ENCODE assay signal across 25 mouse cellular contexts in the genomic region with DNA sequence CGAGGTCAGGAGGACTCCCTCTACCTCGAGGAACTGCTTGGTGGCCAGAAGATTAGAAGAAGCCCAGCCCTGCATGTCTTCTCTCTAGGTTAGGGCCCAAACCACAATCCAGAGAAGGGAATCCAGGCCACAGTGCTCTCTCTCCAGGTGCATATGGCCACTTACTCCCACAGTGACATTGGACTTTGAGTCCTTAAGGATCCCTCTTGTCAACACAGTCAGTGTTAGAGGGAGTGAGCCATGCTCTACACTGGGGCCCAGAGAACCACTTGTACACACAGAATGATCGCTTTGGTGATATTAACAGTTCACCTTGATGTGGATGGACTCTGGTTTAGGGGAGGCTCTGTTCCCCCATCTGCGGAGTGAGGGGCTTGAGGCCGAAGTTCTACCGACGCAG. TPM values are rescaled to one million over a fixed set of nuclear protein-coding genes. Genes with fewer than 3 reads are reported as not detected.
A peak's percentile ranks its signal among the peaks of the same experiment; 100 is the strongest.
DNase-seq lines count a peak whose midpoint lies in the region; ATAC-seq and TF ChIP-seq lines count a peak whose summit lies in the region.
"Had no signal": no experiment of that assay in that cellular context is flagged by ENCODE, and none has a peak within 500 bp of the region (broad histone marks: within the 10 kb centered on the region; RNA-seq: fewer than 3 reads in every experiment).

No protein-coding gene starts in this region.

- H3K9me3 ChIP-seq in heart, embryonic 10.5 days: 0 out of 2 replicates have a peak, but pooled peaks cover 5% of the 10 kb centered on the region
- H3K9me3 ChIP-seq in intestine, postnatal 0 days (ENCODE audit: control insufficient read depth): no peaks in the 10 kb centered on the region
- H3K9me3 ChIP-seq: embryonic facial prominence, embryonic 15.5 days; heart, embryonic 15.5 days; hindbrain, embryonic 10.5 days; hindbrain, embryonic 13.5 days had no signal

- peak overlapping the region; percentile 17; the same call in 1 of the 2 replicates for H3K9ac ChIP-seq in intestine, postnatal 0 days (ENCODE audit: low read depth, low read length)
- H3K9ac ChIP-seq: embryonic facial prominence, embryonic 12.5 days; embryonic facial prominence, embryonic 15.5 days; forebrain, postnatal 0 days; heart, embryonic 12.5 days; heart, embryonic 15.5 days had no signal

- H3K36me3 ChIP-seq in heart, embryonic 10.5 days: no peaks in the 10 kb centered on the region
- H3K36me3 ChIP-seq in intestine, postnatal 0 days (ENCODE audit: control insufficient read depth, insufficient read depth): no peaks in the 10 kb centered on the region
- H3K36me3 ChIP-seq: embryonic facial prominence, embryonic 12.5 days; embryonic facial prominence, embryonic 15.5 days; heart, embryonic 12.5 days; heart, embryonic 15.5 days; hindbrain, embryonic 10.5 days; hindbrain, embryonic 13.5 days had no signal

- WGBS in heart, embryonic 10.5 days: 77% methylated on average over 7 of the region's 7 CpGs
- WGBS in intestine, postnatal 0 days: 57% methylated on average over 7 of the region's 7 CpGs

- no peak for TF ChIP-seq CTCF in intestine, postnatal 0 days (IDR thresholded peaks at IDR 0.05; ENCODE audit: low read depth)

- H3K4me2 ChIP-seq in intestine, postnatal 0 days (replicated peaks; ENCODE audit: low read depth): no peak overlapping the region
- H3K4me2 ChIP-seq: embryonic facial prominence, embryonic 12.5 days; embryonic facial prominence, embryonic 15.5 days; heart, embryonic 12.5 days; heart, embryonic 15.5 days; hindbrain, embryonic 13.5 days had no signal

- H3K27me3 ChIP-seq in heart, embryonic 10.5 days (ENCODE audit: insufficient read depth, poor library complexity, severe bottlenecking): peaks cover 57% of the 10 kb centered on the region
- no peaks in the 10 kb centered on the region for H3K27me3 ChIP-seq in intestine, postnatal 0 days (replicated peaks; ENCODE audit: control insufficient read depth, insufficient read depth, low read length)

- no peak for DNase-seq in heart, embryonic 10.5 days (ENCODE audit: low spot score)
- no peak for DNase-seq in heart, adult 11 months
- DNase-seq in induced T-regulatory cell, adult 2 months (ENCODE audit: low read depth): peak; percentile 9
- no peak for DNase-seq in gastrocnemius, postnatal 10 days
- DNase-seq in cerebellum, adult 9-10 months: no peak
- DNase-seq: adrenal gland, adult 8-10 months; adrenal gland, postnatal 25 days; cerebellum, adult 18-20 months; cerebellum, adult 9-11 months; cerebellum, postnatal 25 days; forebrain, postnatal 0 days; gastrocnemius, postnatal 36 days; heart, postnatal 10 days; heart, postnatal 36 days had no signal

- H3K4me1 ChIP-seq in heart, embryonic 10.5 days: no peaks in the 10 kb centered on the region; the same call in 1 of the 2 replicates
- peaks cover 5% of the 10 kb centered on the region; the same call in 1 of the 2 replicates for H3K4me1 ChIP-seq in intestine, postnatal 0 days (replicated peaks; ENCODE audit: control insufficient read depth, insufficient read depth, low read length)
- H3K4me1 ChIP-seq: heart, embryonic 12.5 days; heart, embryonic 15.5 days had no signal

- peak overlapping the region; percentile 22; the same call in 1 of the 2 replicates for H3K27ac ChIP-seq in heart, embryonic 10.5 days
- H3K27ac ChIP-seq in intestine, postnatal 0 days (ENCODE audit: low read depth, low read length): no peak overlapping the region
- H3K27ac ChIP-seq: embryonic facial prominence, embryonic 12.5 days; embryonic facial prominence, embryonic 15.5 days; heart, embryonic 15.5 days; hindbrain, embryonic 10.5 days; hindbrain, embryonic 13.5 days had no signal

- peak; percentile 76 for ATAC-seq in intestine, postnatal 0 days
- ATAC-seq: activated CD4-positive, CD25-positive, alpha-beta regulatory T cell, adult 4 months; forebrain, embryonic 14.5 days; forebrain, postnatal 0 days; hindbrain, embryonic 16.5 days; inflammation-experienced regulatory T-cells, adult 6 months had no signal

- no peak overlapping the region for H3K4me3 ChIP-seq in heart, embryonic 10.5 days
- H3K4me3 ChIP-seq in intestine, postnatal 0 days (ENCODE audit: low read depth, low read length): no peak overlapping the region
- H3K4me3 ChIP-seq: embryonic facial prominence, embryonic 12.5 days; embryonic facial prominence, embryonic 15.5 days; heart, embryonic 12.5 days; heart, embryonic 15.5 days; hindbrain, embryonic 10.5 days; hindbrain, embryonic 13.5 days had no signal

RNA-seq across cellular contexts. Expression of a gene that starts 13.8 kb away (rescaled TPM):
- polyA plus RNA-seq in heart, embryonic 10.5 days (2016; fragmentation: Nextera tagmentation; extraction: Ambion mirVana): 8.9 and 9.0 TPM in 2 replicates
- 6.5 and 7.6 TPM in 2 replicates for polyA plus RNA-seq in intestine, postnatal 0 days (2015; fragmentation: Nextera tagmentation; extraction: Ambion mirVana)
- 1 to 10 TPM; 6.2 to 9.1 TPM for total RNA-seq in gastrocnemius, postnatal 10 days (2021)

RNA-seq across cellular contexts. Expression of a gene that starts 31.5 kb away (rescaled TPM):
- polyA plus RNA-seq in heart, embryonic 10.5 days (2016; fragmentation: Nextera tagmentation; extraction: Ambion mirVana): 9.1 and 9.7 TPM in 2 replicates
- 6.4 and 6.6 TPM in 2 replicates for polyA plus RNA-seq in intestine, postnatal 0 days (2015; fragmentation: Nextera tagmentation; extraction: Ambion mirVana)
- total RNA-seq in gastrocnemius, postnatal 10 days (2021): 1 to 10 TPM; 2.3 to 4.7 TPM

RNA-seq across cellular contexts. Expression of a gene that starts 49.5 kb away (rescaled TPM):
- 37.4 and 56.0 TPM in 2 replicates for polyA plus RNA-seq in heart, embryonic 10.5 days (2016; fragmentation: Nextera tagmentation; extraction: Ambion mirVana)
- 4.9 TPM in 2 replicates for polyA plus RNA-seq in intestine, postnatal 0 days (2015; fragmentation: Nextera tagmentation; extraction: Ambion mirVana)
- total RNA-seq in gastrocnemius, postnatal 10 days (2021): 1 to 10 TPM; 2.3 to 3.0 TPM
